Mouse (Mus musculus) limb, embryonic 14.5 days (tissue): ENCODE results near the gene Ccdc66. TPM values are rescaled to one million over a fixed set of nuclear protein-coding genes. Genes with fewer than 3 reads are reported as not detected.

Source experiments
- ATAC-seq: fragments of 200-750 bp; cut with Nextera tagmentation; 2 replicates; pipeline ENCODE4 v1.8.0; 2017; ENCODE audit warnings: low read depth, moderate number of reproducible peaks, moderate TSS enrichment; ENCODE audit not compliant: low FRiP score
- DNase-seq: peaks from one replicate; pipeline ENCODE4 v3.0.0-alpha.2; 2015; ENCODE audit warnings: low spot score
- H3K27ac ChIP-seq: fragments of 300-500 bp; sonication (generic); replicated peaks from 2 replicates; pipeline ENCODE4 v1.5.1; 2014; ENCODE audit warnings: low read depth, mild to moderate bottlenecking, low read length, moderate library complexity, mixed read lengths
- H3K27me3 ChIP-seq: fragments of 300-500 bp; sonication (generic); 2 replicates; pipeline ENCODE4 v1.6.1; 2014; ENCODE audit warnings: low read length, mixed read lengths; ENCODE audit not compliant: control insufficient read depth, insufficient read depth
- H3K36me3 ChIP-seq: fragments of 300-500 bp; sonication (generic); 2 replicates; pipeline ENCODE4 v1.6.1; 2014; ENCODE audit warnings: mild to moderate bottlenecking, low read length, moderate library complexity, mixed read lengths; ENCODE audit not compliant: control insufficient read depth, insufficient read depth
- H3K4me1 ChIP-seq: fragments of 300-500 bp; sonication (generic); 2 replicates; pipeline ENCODE4 v1.6.1; 2014; ENCODE audit warnings: antibody characterized with exemption, low read length, mixed read lengths; ENCODE audit not compliant: control insufficient read depth, insufficient read depth
- H3K4me2 ChIP-seq: fragments of 300-500 bp; sonication (generic); replicated peaks from 2 replicates; pipeline ENCODE4 v1.6.1; 2014; ENCODE audit warnings: low read depth, mild to moderate bottlenecking, low read length, moderate library complexity; ENCODE audit not compliant: severe bottlenecking
- H3K4me3 ChIP-seq: fragments of 300-500 bp; sonication (generic); replicated peaks from 2 replicates; pipeline ENCODE4 v1.5.1; 2014; ENCODE audit warnings: low read length
- H3K9ac ChIP-seq: fragments of 300-500 bp; sonication (generic); 2 replicates; pipeline ENCODE4 v1.6.1; 2014; ENCODE audit warnings: mild to moderate bottlenecking, low read depth, low read length, moderate library complexity; ENCODE audit not compliant: severe bottlenecking
- H3K9me3 ChIP-seq: fragments of 300-500 bp; sonication (generic); 2 replicates; pipeline ENCODE4 v1.6.1; 2016; ENCODE audit warnings: low read length; ENCODE audit not compliant: control insufficient read depth
- POLR2A ChIP-seq: fragments of 200-500 bp; IDR thresholded peaks from 2 replicates; pipeline ENCODE4 v1.8.0; 2012; ENCODE audit warnings: inconsistent platforms, mild to moderate bottlenecking, moderate library complexity, borderline replicate concordance; ENCODE audit not compliant: insufficient read depth, insufficient read length; ENCODE audit errors: extremely low read depth
- WGBS: fragments of 180-500 bp; shearing (Covaris S2); extraction: QIAGEN DNeasy Blood & Tissue Kit; methylation state at CpG from one replicate; pipeline ENCODE4 v1.1.7; 2014; 5-methylcytosine and 5-hydroxymethylcytosine counted together
- polyA plus RNA-seq, 2 experiments: library from polyadenylated mRNA; depleted of rRNA in 1 of 2; stranded (reverse) in 1 of 2; unstranded in 1 of 2; fragments of >200 nt; fragmentation: Nextera tagmentation in 1 of 2; extraction: Ambion mirVana in 1 of 2; gene quantifications; 2 replicates each; pipeline versions ENCODE4 v1.2.1 to v1.2.3; 2012 to 2014

Gene Ccdc66
- polyA plus RNA-seq, 2 experiments = 11.3 to 18.2 TPM

DNA sequence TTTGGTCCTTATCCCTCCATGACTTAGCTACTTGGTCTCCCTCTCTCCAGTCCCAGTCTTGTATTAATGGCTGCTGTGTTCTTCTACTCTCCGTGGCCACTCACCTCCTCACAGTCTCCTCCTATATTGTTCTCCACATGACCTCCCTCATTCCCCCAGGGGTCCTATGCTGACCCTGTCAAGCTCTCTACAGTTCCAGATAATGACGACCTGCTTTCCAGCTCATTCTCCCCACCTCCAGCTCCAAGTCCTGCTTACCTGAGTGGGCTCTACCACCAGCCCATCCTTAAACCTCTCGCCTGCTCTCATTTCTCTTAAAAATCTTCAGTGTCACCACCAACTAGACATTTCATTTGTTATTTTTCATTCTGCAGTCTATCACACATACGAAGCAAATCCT, 7.2 kb downstream of the Ccdc66 start:
- H3K27me3 ChIP-seq = no peaks in the 10 kb centered on the region
- H3K9ac ChIP-seq = no peak overlapping the region
- no peak overlapping the region for H3K27ac ChIP-seq
- no peak overlapping the region for H3K4me2 ChIP-seq
- TF ChIP-seq POLR2A = no peak
- DNase-seq (no peak), ATAC-seq (no peak)
- 77% methylated on average over 4 of the region's 4 CpGs for WGBS
- no peaks in the 10 kb centered on the region for H3K4me1 ChIP-seq
- peaks cover 39% of the 10 kb centered on the region for H3K36me3 ChIP-seq
- no peak overlapping the region for H3K4me3 ChIP-seq
- no peaks in the 10 kb centered on the region for H3K9me3 ChIP-seq

DNA sequence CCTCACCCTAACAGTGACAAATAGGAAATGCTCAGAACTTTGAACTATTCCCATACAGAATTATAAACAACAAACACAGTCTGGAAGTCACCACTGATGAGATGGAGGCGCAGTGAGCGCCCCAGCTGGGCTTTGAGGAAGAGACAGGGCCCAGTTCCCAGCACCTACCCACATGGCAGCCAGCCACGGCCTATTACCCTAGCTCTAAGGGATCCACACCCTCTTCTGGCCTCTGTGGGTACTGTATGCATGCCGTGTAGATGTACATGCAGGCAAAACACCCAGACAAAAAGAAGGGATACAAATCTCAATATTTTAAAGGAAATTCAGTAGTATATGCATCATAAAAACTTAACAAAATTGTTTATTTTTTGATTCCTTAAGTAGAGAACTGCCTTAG, 14.7 kb downstream of the Ccdc66 start:
- Histone ChIP-seq H3K9me3 (no peaks in the 10 kb centered on the region), H3K36me3 (peaks cover 85% of the 10 kb centered on the region), H3K27ac (no peak overlapping the region), H3K27me3 (no peaks in the 10 kb centered on the region), H3K9ac (no peak overlapping the region), H3K4me2 (no peak overlapping the region), H3K4me3 (no peak overlapping the region), H3K4me1 (no peaks in the 10 kb centered on the region)
- no peak for TF ChIP-seq POLR2A
- DNase-seq = no peak
- ATAC-seq = no peak
- 87% methylated on average over 4 of the region's 4 CpGs for WGBS

DNA sequence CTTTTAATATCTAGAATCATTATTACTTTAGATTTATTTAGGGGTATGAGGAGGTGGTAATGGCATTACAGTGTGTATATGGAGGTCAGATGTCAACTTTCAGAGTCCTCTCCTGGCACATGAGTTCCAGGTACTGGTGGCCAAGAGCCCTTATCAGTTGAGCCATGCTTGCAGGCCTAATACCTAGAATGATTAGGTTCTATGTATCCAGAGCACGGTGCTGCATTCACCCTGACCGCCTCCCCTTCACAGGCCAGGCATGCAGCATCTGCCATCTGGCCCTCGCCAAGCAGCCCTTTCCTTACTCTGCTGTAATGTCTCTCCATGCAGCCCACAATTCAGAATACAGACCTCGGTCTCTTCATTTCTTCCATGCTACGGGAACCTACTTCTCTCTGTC, 16.9 kb downstream of the Ccdc66 start:
- no peaks in the 10 kb centered on the region for H3K27me3 ChIP-seq
- no peak overlapping the region for H3K4me2 ChIP-seq
- no peaks in the 10 kb centered on the region for H3K9me3 ChIP-seq
- no peaks in the 10 kb centered on the region for H3K4me1 ChIP-seq
- no peak overlapping the region for H3K27ac ChIP-seq
- ATAC-seq = no peak
- TF ChIP-seq POLR2A = no peak
- peaks cover 81% of the 10 kb centered on the region for H3K36me3 ChIP-seq
- H3K4me3 ChIP-seq = no peak overlapping the region
- 94% methylated on average over 5 of the region's 5 CpGs for WGBS
- no peak overlapping the region for H3K9ac ChIP-seq
- no peak for DNase-seq

GRCm38 (mm10) chr14:27446963-27447362, 61.3 kb downstream of the Ccdc66 start:
- WGBS = 83% methylated on average over 4 of the region's 4 CpGs
- Histone ChIP-seq H3K27me3 (no peaks in the 10 kb centered on the region), H3K9me3 (no peaks in the 10 kb centered on the region), H3K4me2 (no peak overlapping the region), H3K9ac (no peak overlapping the region), H3K4me1 (no peaks in the 10 kb centered on the region), H3K4me3 (no peak overlapping the region), H3K36me3 (peaks cover 64% of the 10 kb centered on the region), H3K27ac (no peak overlapping the region)
- no peak for DNase-seq
- no peak for TF ChIP-seq POLR2A
- ATAC-seq = no peak

DNA sequence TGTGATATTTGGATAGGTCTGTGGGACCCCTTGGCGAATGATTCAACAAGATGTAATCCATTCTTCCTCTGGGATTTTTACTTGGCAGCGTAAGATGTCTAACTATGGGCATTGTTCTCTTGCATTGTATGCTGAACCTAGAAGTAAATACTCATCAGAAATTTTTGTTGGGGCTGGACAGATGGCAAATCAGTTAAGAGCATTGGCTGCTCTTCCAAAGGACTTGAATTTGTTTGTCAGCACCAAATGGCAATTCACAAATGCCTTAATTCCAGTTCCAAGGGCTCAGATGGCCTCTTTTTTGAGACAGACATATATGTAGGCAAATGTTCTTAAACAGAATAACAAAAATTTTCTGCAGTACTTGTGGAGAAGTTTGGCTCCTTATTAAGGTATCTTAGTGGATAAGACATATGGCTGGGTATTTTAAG, 63.4 kb downstream of the Ccdc66 start:
- ATAC-seq = no peak
- WGBS = 89% methylated on average over 2 of the region's 2 CpGs
- H3K4me1 ChIP-seq = no peaks in the 10 kb centered on the region

GRCm38 (mm10) chr14:27440921-27441320, 67.3 kb downstream of the Ccdc66 start:
- DNase-seq (no peak), ATAC-seq (no peak)
- Histone ChIP-seq H3K27me3 (no peaks in the 10 kb centered on the region), H3K4me2 (no peak overlapping the region), H3K9me3 (no peaks in the 10 kb centered on the region), H3K36me3 (peaks cover 47% of the 10 kb centered on the region), H3K4me3 (no peak overlapping the region), H3K27ac (no peak overlapping the region), H3K4me1 (no peaks in the 10 kb centered on the region), H3K9ac (no peak overlapping the region)
- TF ChIP-seq POLR2A = no peak

More for the DNA sequence above, 63.4 kb downstream of the Ccdc66 start:
- no peak for DNase-seq
- no peak overlapping the region for H3K9ac ChIP-seq
- no peak overlapping the region for H3K4me3 ChIP-seq
- TF ChIP-seq POLR2A = no peak
- no peaks in the 10 kb centered on the region for H3K9me3 ChIP-seq
- peaks cover 64% of the 10 kb centered on the region for H3K36me3 ChIP-seq
- H3K27ac ChIP-seq = no peak overlapping the region
- no peaks in the 10 kb centered on the region for H3K27me3 ChIP-seq
- H3K4me2 ChIP-seq = no peak overlapping the region
